ENCODE assay signal across 27 mouse cellular contexts in the genomic region with DNA sequence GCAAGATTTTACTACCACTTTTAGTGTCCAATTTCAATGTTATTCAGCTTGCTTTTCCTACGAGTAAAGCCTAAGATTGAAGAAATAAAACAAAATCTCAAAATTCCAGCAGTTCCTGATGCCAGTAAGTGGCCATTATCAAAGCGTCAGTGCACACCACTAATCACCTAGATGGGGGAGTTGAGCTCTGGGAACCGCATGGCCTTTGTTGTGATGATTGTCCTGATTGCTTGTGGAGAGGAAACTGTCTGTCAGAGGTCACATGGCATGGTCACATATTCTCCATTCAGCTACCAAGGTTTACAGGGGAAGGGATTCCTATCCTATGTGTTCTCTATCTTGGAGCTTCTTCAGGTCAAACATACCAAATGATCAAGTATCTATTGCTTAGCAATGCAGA.
DNase-seq lines count a peak whose midpoint lies in the region; ATAC-seq lines count a peak whose summit lies in the region.
"Had no signal": no experiment of that assay in that cellular context is flagged by ENCODE, and none has a peak within 500 bp of the region (broad histone marks: within the 10 kb centered on the region; RNA-seq: fewer than 3 reads in every experiment).

No protein-coding gene starts in this region.

- H3K9ac ChIP-seq in forebrain, embryonic 11.5 days (ENCODE audit: low read length): no peak overlapping the region
- no peak overlapping the region for H3K9ac ChIP-seq in forebrain, embryonic 13.5 days
- H3K9ac ChIP-seq: embryonic facial prominence, embryonic 13.5 days; forebrain, embryonic 15.5 days; heart, embryonic 13.5 days; hindbrain, embryonic 12.5 days; hindbrain, embryonic 15.5 days; intestine, embryonic 15.5 days had no signal

- WGBS in forebrain, embryonic 11.5 days: 25% methylated on average over 3 of the region's 3 CpGs
- WGBS in forebrain, embryonic 13.5 days: 18% methylated on average over 3 of the region's 3 CpGs

- H3K9me3 ChIP-seq in forebrain, embryonic 11.5 days (ENCODE audit: control insufficient read depth, low read length): no peaks in the 10 kb centered on the region
- H3K9me3 ChIP-seq in forebrain, embryonic 13.5 days (replicated peaks): no peaks in the 10 kb centered on the region
- H3K9me3 ChIP-seq: embryonic facial prominence, embryonic 13.5 days; forebrain, embryonic 10.5 days; forebrain, embryonic 15.5 days; heart, embryonic 10.5 days; heart, embryonic 13.5 days; hindbrain, embryonic 12.5 days; hindbrain, embryonic 15.5 days; intestine, embryonic 15.5 days had no signal

- no peak for DNase-seq in forebrain, embryonic 11.5 days (ENCODE audit: low spot score)
- DNase-seq in ES-CJ7 (ENCODE audit: low read depth, low spot score): peak; percentile 17
- DNase-seq in Muller cell, postnatal 12 days (ENCODE audit: inconsistent ontology term): peak; percentile 18
- DNase-seq in retina, embryonic 14.5 days (ENCODE audit: low spot score): peak; percentile 69
- no peak for DNase-seq in heart, postnatal 14 days
- no peak for DNase-seq in heart, adult 11 months
- DNase-seq: adrenal gland, adult 8-10 months; adrenal gland, postnatal 25 days; B cell, adult 2 months; cerebellum, adult 2 months; cerebellum, adult 9-11 months; cerebellum, postnatal 25 days; gastrocnemius, postnatal 25 days; heart, adult 2 months; kidney, adult 11 months had no signal

- 0 out of 2 replicates have a peak, but pooled peaks have one; percentile 43 for ATAC-seq in forebrain, embryonic 11.5 days (replicated peaks; ENCODE audit: low FRiP score)
- ATAC-seq in forebrain, embryonic 13.5 days: no peak
- ATAC-seq: activated CD4-positive, CD25-positive, alpha-beta regulatory T cell, adult 4 months; forebrain, embryonic 15.5 days; intestine, embryonic 15.5 days; Patski had no signal

- H3K27ac ChIP-seq in forebrain, embryonic 11.5 days (ENCODE audit: low read depth, low read length): no peak overlapping the region
- no peak overlapping the region for H3K27ac ChIP-seq in forebrain, embryonic 13.5 days
- H3K27ac ChIP-seq: embryonic facial prominence, embryonic 13.5 days; forebrain, embryonic 10.5 days; forebrain, embryonic 15.5 days; heart, adult 2 months; heart, embryonic 10.5 days; heart, embryonic 13.5 days; hindbrain, embryonic 12.5 days; hindbrain, embryonic 15.5 days; intestine, embryonic 15.5 days had no signal

- H3K4me3 ChIP-seq in forebrain, embryonic 11.5 days (ENCODE audit: low read depth, low read length): no peak overlapping the region
- no peak overlapping the region for H3K4me3 ChIP-seq in forebrain, embryonic 13.5 days
- H3K4me3 ChIP-seq: embryonic facial prominence, embryonic 13.5 days; forebrain, embryonic 10.5 days; forebrain, embryonic 15.5 days; heart, adult 2 months; heart, embryonic 10.5 days; heart, embryonic 13.5 days; hindbrain, embryonic 12.5 days; hindbrain, embryonic 15.5 days; intestine, embryonic 15.5 days had no signal

- H3K27me3 ChIP-seq in forebrain, embryonic 11.5 days (ENCODE audit: control insufficient read depth, insufficient read depth, low read length): no peaks in the 10 kb centered on the region
- no peaks in the 10 kb centered on the region for H3K27me3 ChIP-seq in forebrain, embryonic 13.5 days
- H3K27me3 ChIP-seq: CH12.LX; embryonic facial prominence, embryonic 13.5 days; forebrain, embryonic 15.5 days; heart, embryonic 13.5 days; hindbrain, embryonic 12.5 days; hindbrain, embryonic 15.5 days; intestine, embryonic 15.5 days; Patski had no signal

- H3K4me2 ChIP-seq in forebrain, embryonic 11.5 days (ENCODE audit: low read depth, low read length, severe bottlenecking): no peak overlapping the region
- no peak overlapping the region for H3K4me2 ChIP-seq in forebrain, embryonic 13.5 days
- H3K4me2 ChIP-seq: embryonic facial prominence, embryonic 13.5 days; forebrain, embryonic 15.5 days; heart, embryonic 13.5 days; hindbrain, embryonic 12.5 days; hindbrain, embryonic 15.5 days; intestine, embryonic 15.5 days had no signal

- H3K36me3 ChIP-seq in forebrain, embryonic 11.5 days (ENCODE audit: control insufficient read depth, insufficient read depth, low read length): no peaks in the 10 kb centered on the region
- no peaks in the 10 kb centered on the region for H3K36me3 ChIP-seq in forebrain, embryonic 13.5 days (ENCODE audit: poor library complexity, severe bottlenecking)
- H3K36me3 ChIP-seq: embryonic facial prominence, embryonic 13.5 days; forebrain, embryonic 10.5 days; forebrain, embryonic 15.5 days; heart, embryonic 10.5 days; heart, embryonic 13.5 days; hindbrain, embryonic 12.5 days; hindbrain, embryonic 15.5 days; intestine, embryonic 15.5 days had no signal

- H3K4me1 ChIP-seq in forebrain, embryonic 11.5 days (replicated peaks; ENCODE audit: control insufficient read depth, insufficient read depth, low read length): no peaks in the 10 kb centered on the region
- no peaks in the 10 kb centered on the region for H3K4me1 ChIP-seq in forebrain, embryonic 13.5 days
- H3K4me1 ChIP-seq: embryonic facial prominence, embryonic 13.5 days; forebrain, embryonic 15.5 days; heart, embryonic 10.5 days; heart, embryonic 13.5 days; hindbrain, embryonic 12.5 days; hindbrain, embryonic 15.5 days; intestine, embryonic 15.5 days had no signal

- intact Hi-C loops in heart, postnatal 14 days (cut with DNase I): no loop called here

Comparison
In these comparisons a context has a peak if more than half of its experiments do, and no peak if none do; other contexts are left out.
1. DNase-seq: peak in ES-CJ7 (single experiment), Muller cell, postnatal 12 days (single experiment) and retina, embryonic 14.5 days (single experiment); none in forebrain, embryonic 11.5 days (single experiment), heart, postnatal 14 days (0 of 2) and heart, adult 11 months (single experiment).